Mouse (Mus musculus) heart, adult 2 months (tissue): ENCODE measurements around the gene Mst1. TPM values are rescaled to one million over a fixed set of nuclear protein-coding genes. Genes with fewer than 3 reads are reported as not detected.

Experiments used
- DNase-seq, 2 experiments: peaks; one replicate each; pipeline ENCODE4 v3.0.0; 2021
- H3K27ac ChIP-seq: fragments of 200-600 bp; 2 replicates; pipeline ENCODE4 v1.8.1; 2022
- H3K27me3 ChIP-seq: fragments of 200-500 bp; 2 replicates; pipeline ENCODE4 v1.6.1; 2012; ENCODE audit warnings: mild to moderate bottlenecking, low read length, inconsistent platforms, mixed read lengths; ENCODE audit not compliant: control insufficient read depth, insufficient read depth
- H3K36me3 ChIP-seq: fragments of 200-500 bp; 2 replicates; pipeline ENCODE4 v1.6.1; 2012; ENCODE audit warnings: low read length, inconsistent platforms; ENCODE audit not compliant: control insufficient read depth, insufficient read depth
- H3K4me1 ChIP-seq: fragments of 200-500 bp; 2 replicates; pipeline ENCODE4 v1.6.1; 2011; ENCODE audit warnings: low read length; ENCODE audit not compliant: control insufficient read depth, insufficient read depth
- H3K4me3 ChIP-seq: fragments of 200-600 bp; 2 replicates; pipeline ENCODE4 v1.8.1; 2022
- H3K79me2 ChIP-seq: fragments of 200-500 bp; replicated peaks from 2 replicates; pipeline ENCODE4 v1.6.1; 2012; ENCODE audit warnings: mild to moderate bottlenecking, inconsistent platforms, low read length, moderate library complexity, mixed read lengths; ENCODE audit not compliant: control insufficient read depth, insufficient read depth
- H3K9ac ChIP-seq: fragments of 200-500 bp; 2 replicates; pipeline ENCODE4 v1.6.1; 2012; ENCODE audit warnings: low read depth, mild to moderate bottlenecking, control low read depth, inconsistent platforms, low read length, mixed read lengths
- CTCF ChIP-seq: fragments of 200-600 bp; IDR thresholded peaks from 2 replicates; pipeline ENCODE4 v1.8.1; 2022; ENCODE audit warnings: antibody characterized with exemption, mild to moderate bottlenecking, moderate library complexity
- EP300 ChIP-seq: fragments of 200-500 bp; IDR thresholded peaks from 2 replicates; pipeline ENCODE4 v1.6.1; 2011; ENCODE audit warnings: low read depth, low read length, control low read depth; ENCODE audit not compliant: insufficient read depth
- POLR2A ChIP-seq: fragments of 200-500 bp; IDR thresholded peaks from 2 replicates; pipeline ENCODE4 v1.6.1; 2011; ENCODE audit warnings: mild to moderate bottlenecking, low read depth, low read length, control low read depth; ENCODE audit not compliant: insufficient read depth
- WGBS: fragments of 180-500 bp; shearing (Covaris S2); methylation state at CpG from one replicate; pipeline ENCODE4 v1.1.7; 2018; 5-methylcytosine and 5-hydroxymethylcytosine counted together
- intact Hi-C: fragments of 180-260 bp; cut with DNase I; formaldehyde crosslinking; loops from one replicate; pipeline ENCODE4 v1.15.1; 2025
- microRNA-seq, 2 experiments: library from miRNA; unstranded; fragments of <30 nt; microRNA quantifications; one replicate each; pipeline ENCODE4 v1.2.0; 2021
- polyA plus RNA-seq: library from polyadenylated mRNA; depleted of rRNA; stranded (reverse); fragments of >200 nt; gene quantifications from 2 replicates; pipeline ENCODE4 v1.2.3, GENCODE M21; 2012; rRNA removed
- total RNA-seq, 2 experiments: library from RNA; stranded (reverse); gene quantifications; 2 replicates each; pipeline ENCODE4 v1.2.3; 2021

Gene Mst1
- total and polyA plus RNA-seq, 3 experiments: 0.59 TPM; not detected in 2

DNA sequence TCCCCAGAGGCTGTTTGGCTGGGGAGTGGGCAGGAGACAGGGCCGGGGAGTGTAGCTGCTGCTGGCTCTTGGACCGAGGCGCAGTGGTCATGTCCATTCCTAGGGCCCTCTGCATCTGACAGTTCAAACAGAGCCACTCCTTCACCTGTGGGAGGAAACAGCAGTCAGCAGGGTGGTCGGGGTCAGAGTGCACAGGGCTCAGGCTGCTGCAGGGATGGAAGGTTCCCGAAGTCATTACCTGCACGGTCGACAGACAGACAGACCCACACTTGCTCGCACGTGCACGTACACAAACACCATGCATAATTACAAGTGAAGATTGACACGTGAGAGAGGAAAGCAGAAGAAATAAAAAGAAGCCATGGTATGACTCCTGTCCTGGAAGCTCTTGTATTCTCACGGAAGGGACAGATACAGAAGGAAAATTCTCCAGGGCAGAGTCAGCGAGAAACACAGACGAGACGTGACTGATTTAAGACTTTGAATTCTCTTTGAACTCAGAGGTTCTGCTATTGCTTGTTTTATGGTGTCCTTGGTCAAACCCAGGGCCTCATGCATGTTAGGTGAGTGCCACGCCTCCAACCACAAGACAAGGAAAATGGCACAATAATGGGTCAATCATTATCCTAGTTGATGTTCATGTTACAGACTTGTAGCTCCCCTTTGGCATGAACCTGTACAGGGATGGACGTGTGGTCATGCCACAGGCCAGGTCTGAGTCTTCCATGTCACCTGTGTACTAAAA is 46.4 kb downstream of the Mst1 start:
- no peak overlapping the region for H3K27ac ChIP-seq
- 85% methylated on average over 17 of the region's 17 CpGs for WGBS
- intact Hi-C loops: no loop called here
- H3K36me3 ChIP-seq: no peaks in the 10 kb centered on the region
- no peak for DNase-seq
- TF ChIP-seq POLR2A (no peak), EP300 (no peak), CTCF (no peak)
- no peak overlapping the region for H3K9ac ChIP-seq
- no peaks in the 10 kb centered on the region for H3K4me1 ChIP-seq
- no peak overlapping the region for H3K4me3 ChIP-seq
- no peaks in the 10 kb centered on the region for H3K27me3 ChIP-seq
- no peaks in the 10 kb centered on the region for H3K79me2 ChIP-seq

DNA sequence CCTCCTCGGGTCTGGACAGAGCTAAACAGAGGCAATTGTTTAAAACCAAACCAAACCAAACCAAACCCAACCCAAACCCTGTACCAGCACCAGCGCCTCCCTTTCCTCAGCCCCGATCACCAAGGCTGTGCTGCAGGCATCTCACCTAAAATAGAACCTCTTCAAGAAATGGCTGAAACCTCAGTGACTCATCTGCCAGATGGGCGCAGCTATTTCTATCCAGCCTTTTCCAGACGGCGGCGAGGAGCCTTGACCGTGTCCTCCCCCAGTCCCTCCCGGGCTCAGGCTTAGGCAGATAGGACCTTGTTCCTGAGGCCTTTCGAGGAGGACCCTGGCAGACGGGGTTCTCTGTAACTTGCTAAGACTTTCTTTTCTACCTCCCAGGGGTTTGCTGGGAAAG is 48.0 kb downstream of the Mst1 start:
- intact Hi-C loops: no loop called here
- Histone ChIP-seq H3K36me3 (no peaks in the 10 kb centered on the region), H3K79me2 (no peaks in the 10 kb centered on the region), H3K27me3 (no peaks in the 10 kb centered on the region), H3K9ac (no peak overlapping the region), H3K4me3 (no peak overlapping the region), H3K4me1 (no peaks in the 10 kb centered on the region), H3K27ac (no peak overlapping the region)
- DNase-seq: no peak
- 75% methylated on average over 11 of the region's 11 CpGs for WGBS
- TF ChIP-seq EP300 (no peak), CTCF (no peak), POLR2A (no peak)

GRCm38 (mm10) chr9:108129042-108129948 is 49.1 kb downstream of the Mst1 start:
- H3K36me3 ChIP-seq: no peaks in the 10 kb centered on the region
- H3K4me1 ChIP-seq: no peaks in the 10 kb centered on the region
- TF ChIP-seq EP300 (no peak), CTCF (no peak), POLR2A (no peak)
- no peak overlapping the region for H3K9ac ChIP-seq
- no peaks in the 10 kb centered on the region for H3K79me2 ChIP-seq
- DNase-seq: no peak
- no peak overlapping the region for H3K27ac ChIP-seq
- no peak overlapping the region for H3K4me3 ChIP-seq
- 71% methylated on average over 13 of the region's 13 CpGs for WGBS
- intact Hi-C loops: no loop called here
- no peaks in the 10 kb centered on the region for H3K27me3 ChIP-seq

- no peak for DNase-seq
- Histone ChIP-seq H3K27ac (no peak overlapping the region), H3K9ac (no peak overlapping the region), H3K4me1 (no peaks in the 10 kb centered on the region), H3K79me2 (no peaks in the 10 kb centered on the region), H3K36me3 (no peaks in the 10 kb centered on the region), H3K27me3 (no peaks in the 10 kb centered on the region), H3K4me3 (no peak overlapping the region)
- 89% methylated on average over 5 of the region's 5 CpGs for whole genome bisulfite sequencing
- intact Hi-C loops: no loop called here
- TF ChIP-seq CTCF: no peak
- TF ChIP-seq EP300: no peak
- no peak for TF ChIP-seq POLR2A
These were observed 51.3 kb downstream of the Mst1 start for GRCm38 (mm10) chr9:108131502-108131901.

GRCm38 (mm10) chr9:108132373-108132772 is 52.1 kb downstream of the Mst1 start:
- DNase-seq: no peak
- H3K27ac ChIP-seq: no peak overlapping the region
- no peaks in the 10 kb centered on the region for H3K79me2 ChIP-seq
- H3K9ac ChIP-seq: no peak overlapping the region
- intact Hi-C loops: no loop called here
- no peak overlapping the region for H3K4me3 ChIP-seq
- H3K36me3 ChIP-seq: no peaks in the 10 kb centered on the region
- H3K4me1 ChIP-seq: no peaks in the 10 kb centered on the region
- no peak for TF ChIP-seq CTCF
- no peak for TF ChIP-seq POLR2A
- TF ChIP-seq EP300: no peak
- WGBS: 90% methylated on average over 3 of the region's 3 CpGs
- no peaks in the 10 kb centered on the region for H3K27me3 ChIP-seq

- no peaks in the 10 kb centered on the region for H3K27me3 ChIP-seq
- DNase-seq: no peak
- no peak overlapping the region for H3K4me3 ChIP-seq
- no peaks in the 10 kb centered on the region for H3K36me3 ChIP-seq
- H3K9ac ChIP-seq: no peak overlapping the region
- no peaks in the 10 kb centered on the region for H3K79me2 ChIP-seq
- H3K4me1 ChIP-seq: no peaks in the 10 kb centered on the region
- no peak overlapping the region for H3K27ac ChIP-seq
- 67% methylated on average over 1 of the region's 1 CpGs for WGBS
- intact Hi-C loops: no loop called here
- TF ChIP-seq CTCF (no peak), POLR2A (no peak), EP300 (no peak)
These were observed 53.2 kb downstream of the Mst1 start for GRCm38 (mm10) chr9:108133478-108133877.

Small RNAs within 50 kb of the gene (microRNA-seq; reads per million reads assigned to microRNA genes)
- gene Gm47303 (0 reads per million in 2 experiments), gene Mir7088 (0 to 0.39 reads per million in 2 experiments)

Other genes starting within 250 kb of the Mst1 start
- gene Rbm6, start 207.2 kb upstream of the Mst1 start, total RNA-seq: 10 to 100 TPM; 29.8 to 31.2 TPM
- gene Rbm6, start 207.2 kb upstream of the Mst1 start, polyA plus RNA-seq: 8.3 and 18.1 TPM in 2 replicates
- 10 to 100 TPM; 11.0 to 11.2 TPM for gene Mon1a, start 192.3 kb upstream of the Mst1 start, total RNA-seq
- gene Mon1a, start 192.3 kb upstream of the Mst1 start, polyA plus RNA-seq: 15.1 and 16.0 TPM in 2 replicates
- gene Mst1r, start 173.6 kb upstream of the Mst1 start, total RNA-seq: 1 to 10 TPM; 3.1 to 3.3 TPM
- 11.3 and 12.5 TPM in 2 replicates for gene Mst1r, start 173.6 kb upstream of the Mst1 start, polyA plus RNA-seq
- not detected for gene Actl11, start 152.0 kb upstream of the Mst1 start, total RNA-seq
- 0.09 and 0.14 TPM in 2 replicates for gene Actl11, start 152.0 kb upstream of the Mst1 start, polyA plus RNA-seq
- gene Camkv, start 144.8 kb upstream of the Mst1 start, total RNA-seq: not detected
- 0.02 and 0.06 TPM in 2 replicates for gene Camkv, start 144.8 kb upstream of the Mst1 start, polyA plus RNA-seq
- 1 to 10 TPM in 1 of 2 experiments, under 1 TPM in 1; 0.70 to 1.2 TPM for gene Traip, start 130.3 kb upstream of the Mst1 start, total RNA-seq
- 0.20 and 0.37 TPM in 2 replicates for gene Traip, start 130.3 kb upstream of the Mst1 start, polyA plus RNA-seq
- gene Uba7, start 104.9 kb upstream of the Mst1 start, total RNA-seq: 10 to 100 TPM; 13.4 to 15.7 TPM
- 53.2 and 59.0 TPM in 2 replicates for gene Uba7, start 104.9 kb upstream of the Mst1 start, polyA plus RNA-seq
- gene Gm20661, start 97.4 kb upstream of the Mst1 start, total RNA-seq: not detected
- 0.32 and 1.2 TPM in 2 replicates for gene Gm20661, start 97.4 kb upstream of the Mst1 start, polyA plus RNA-seq
- 1 to 10 TPM; 4.8 to 8.3 TPM for gene Inka1, start 94.6 kb upstream of the Mst1 start, total RNA-seq
- gene Inka1, start 94.6 kb upstream of the Mst1 start, polyA plus RNA-seq: 12.6 and 15.7 TPM in 2 replicates
- 1 to 10 TPM in 1 of 2 experiments, under 1 TPM in 1; 0.20 to 1.1 TPM for gene Cdhr4, start 87.9 kb upstream of the Mst1 start, total RNA-seq
- 2.0 and 8.8 TPM in 2 replicates for gene Cdhr4, start 87.9 kb upstream of the Mst1 start, polyA plus RNA-seq
- 1 to 10 TPM; 1.4 to 1.8 TPM for gene Gm20662, start 84.1 kb upstream of the Mst1 start, total RNA-seq
- gene Gm20662, start 84.1 kb upstream of the Mst1 start, polyA plus RNA-seq: 2.3 and 3.0 TPM in 2 replicates
- gene Ip6k1, start 77.9 kb upstream of the Mst1 start, total RNA-seq: 10 to 100 TPM; 30.9 to 39.8 TPM
- gene Ip6k1, start 77.9 kb upstream of the Mst1 start, polyA plus RNA-seq: 46.0 and 62.1 TPM in 2 replicates
- 10 to 100 TPM; 10.1 to 10.2 TPM for gene Gmppb, start 31.2 kb upstream of the Mst1 start, total RNA-seq
- 9.6 and 11.2 TPM in 2 replicates for gene Gmppb, start 31.2 kb upstream of the Mst1 start, polyA plus RNA-seq
- 1 to 10 TPM; 1.5 to 2.0 TPM for gene Amigo3, start 27.3 kb upstream of the Mst1 start, total RNA-seq
- gene Amigo3, start 27.3 kb upstream of the Mst1 start, polyA plus RNA-seq: 3.1 and 5.1 TPM in 2 replicates
- 10 to 100 TPM; 79.3 to 86.7 TPM for gene Rnf123, start 2.9 kb downstream of the Mst1 start, total RNA-seq
- 114 and 126 TPM in 2 replicates for gene Rnf123, start 2.9 kb downstream of the Mst1 start, polyA plus RNA-seq
- gene Apeh, start 14.2 kb downstream of the Mst1 start, total RNA-seq: 10 to 100 TPM; 37.6 to 39.3 TPM
- gene Apeh, start 14.2 kb downstream of the Mst1 start, polyA plus RNA-seq: 58.0 and 92.7 TPM in 2 replicates
- under 1 TPM; 0.03 to 0.05 TPM for gene Bsn, start 109.9 kb downstream of the Mst1 start, total RNA-seq
- 0.06 and 0.10 TPM in 2 replicates for gene Bsn, start 109.9 kb downstream of the Mst1 start, polyA plus RNA-seq
- gene Dag1, start 183.5 kb downstream of the Mst1 start, total RNA-seq: 100 to 1,000 TPM; 305 to 347 TPM
- gene Dag1, start 183.5 kb downstream of the Mst1 start, polyA plus RNA-seq: 124 and 157 TPM in 2 replicates
- gene Nicn1, start 210.0 kb downstream of the Mst1 start, total RNA-seq: 10 to 100 TPM; 21.0 to 21.5 TPM
- gene Nicn1, start 210.0 kb downstream of the Mst1 start, polyA plus RNA-seq: 24.1 and 37.1 TPM in 2 replicates
- gene Amt, start 216.4 kb downstream of the Mst1 start, total RNA-seq: 1 to 10 TPM; 4.0 to 4.6 TPM
- 4.8 and 9.2 TPM in 2 replicates for gene Amt, start 216.4 kb downstream of the Mst1 start, polyA plus RNA-seq
- 100 to 1,000 TPM; 216 to 234 TPM for gene Rhoa, start 225.7 kb downstream of the Mst1 start, total RNA-seq
- 110 and 266 TPM in 2 replicates for gene Rhoa, start 225.7 kb downstream of the Mst1 start, polyA plus RNA-seq
- gene Tcta, start 225.7 kb downstream of the Mst1 start, total RNA-seq: 10 to 100 TPM; 50.5 to 52.8 TPM
- gene Tcta, start 225.7 kb downstream of the Mst1 start, polyA plus RNA-seq: 64.8 and 82.4 TPM in 2 replicates